Mouse (Mus musculus) liver, postnatal 0 days (tissue): ENCODE measurements around the gene Zfp202.

Experiments used
- CTCF ChIP-seq: sonication (generic); IDR thresholded peaks from 2 replicates; pipeline ENCODE4 v1.5.1; 2016; ENCODE audit warnings: antibody characterized with exemption, low read depth
- EP300 ChIP-seq: IDR thresholded peaks from 2 replicates; pipeline ENCODE4 v1.6.1; 2016; ENCODE audit warnings: antibody characterized with exemption, low read depth, mild to moderate bottlenecking

GRCm38 (mm10) chr9:40224289-40224688, 32.2 kb downstream of the Zfp202 start:
- TF ChIP-seq CTCF (no peak), EP300 (no peak)
